Mouse (Mus musculus) right cerebral cortex, postnatal 14 days (tissue): ENCODE measurements around the gene Marc2.
A peak's percentile ranks its signal among the peaks of the same experiment; 100 is the strongest.

ENCODE experiments used
- DNase-seq: peaks from one replicate; pipeline ENCODE4 v3.0.0; 2022

The Marc2 gene

GRCm38 (mm10) chr1:184846092-184846750, at the start of gene Marc2:
Gene Marc2 (minus strand): TSS chr1:184846451.
- no peak for DNase-seq

GRCm38 (mm10) chr1:184891998-184892397, 45.7 kb upstream of the Marc2 start:
- no peak for DNase-seq

- no peak for DNase-seq
Observed at GRCm38 (mm10) chr1:184889454-184889853, 43.2 kb upstream of the Marc2 start.

GRCm38 (mm10) chr1:184886160-184886559, 39.9 kb upstream of the Marc2 start:
- no peak for DNase-seq

- DNase-seq, result no peak
Observed at GRCm38 (mm10) chr1:184882281-184883268, 36.3 kb upstream of the Marc2 start, which contains the start of gene C130074G19Rik. Gene C130074G19Rik (minus strand): TSS chr1:184883218.

GRCm38 (mm10) chr1:184881861-184882260, 35.6 kb upstream of the Marc2 start:
- no peak for DNase-seq

GRCm38 (mm10) chr1:184881211-184881610, 35.0 kb upstream of the Marc2 start:
- DNase-seq, result no peak

GRCm38 (mm10) chr1:184878860-184879259, 32.6 kb upstream of the Marc2 start:
- DNase-seq, result no peak

GRCm38 (mm10) chr1:184877306-184877705, 31.1 kb upstream of the Marc2 start:
- peak; percentile 27 for DNase-seq

- no peak for DNase-seq
Observed at GRCm38 (mm10) chr1:184873910-184874309, 27.7 kb upstream of the Marc2 start.

- DNase-seq, result no peak
Observed at GRCm38 (mm10) chr1:184872069-184872819, 26.0 kb upstream of the Marc2 start.

GRCm38 (mm10) chr1:184871506-184871905, 25.3 kb upstream of the Marc2 start:
- DNase-seq, result no peak

- no peak for DNase-seq
Observed at GRCm38 (mm10) chr1:184870646-184871385, 24.6 kb upstream of the Marc2 start.

- DNase-seq, result no peak
Observed at GRCm38 (mm10) chr1:184869939-184870565, 23.8 kb upstream of the Marc2 start.

- DNase-seq, result no peak
Observed at GRCm38 (mm10) chr1:184867640-184868120, 21.4 kb upstream of the Marc2 start.

GRCm38 (mm10) chr1:184864381-184864801, 18.1 kb upstream of the Marc2 start:
- no peak for DNase-seq

- DNase-seq, result no peak
Observed at GRCm38 (mm10) chr1:184862636-184863035, 16.4 kb upstream of the Marc2 start.

GRCm38 (mm10) chr1:184861551-184861950, 15.3 kb upstream of the Marc2 start:
- DNase-seq, result no peak

GRCm38 (mm10) chr1:184860276-184860675, 14.0 kb upstream of the Marc2 start:
- no peak for DNase-seq

- no peak for DNase-seq
Observed at GRCm38 (mm10) chr1:184858253-184858652, 12.0 kb upstream of the Marc2 start.

- no peak for DNase-seq
Observed at GRCm38 (mm10) chr1:184857216-184857615, 11.0 kb upstream of the Marc2 start.

- no peak for DNase-seq
Observed at GRCm38 (mm10) chr1:184853922-184854321, 7.7 kb upstream of the Marc2 start.
